Mouse (Mus musculus): Measurements from ENCODE around the gene Plcz1. TPM values are rescaled to one million over a fixed set of nuclear protein-coding genes. Genes with fewer than 3 reads are reported as not detected.

The Plcz1 gene
- polyA plus RNA-seq, 1 experiment = 0.30 TPM

- no peak for DNase-seq (ENCODE audit: low read depth)
These were observed 94.0 kb downstream of the Plcz1 start for GRCm38 (mm10) chr6:139947106-139947879.

Other genes starting within 250 kb of the Plcz1 start
- 0.16 and 0.47 TPM in 2 replicates for gene Capza3, start 205 bp downstream of the Plcz1 start, polyA plus RNA-seq (2012; rRNA removed)

Data from gonadal fat pad, adult 2 months (tissue).